Mouse (Mus musculus) cerebellum, adult 9-10 months (tissue): Measurements from ENCODE around the gene Tmem131l.
A peak's percentile ranks its signal among the peaks of the same experiment; 100 is the strongest.

ENCODE experiments used
- DNase-seq: peaks from one replicate; pipeline ENCODE4 v3.0.0; 2022

Gene Tmem131l

GRCm38 (mm10) chr3:84046206-84046605, 6.2 kb upstream of the Tmem131l start:
- DNase-seq: no peak

DNA sequence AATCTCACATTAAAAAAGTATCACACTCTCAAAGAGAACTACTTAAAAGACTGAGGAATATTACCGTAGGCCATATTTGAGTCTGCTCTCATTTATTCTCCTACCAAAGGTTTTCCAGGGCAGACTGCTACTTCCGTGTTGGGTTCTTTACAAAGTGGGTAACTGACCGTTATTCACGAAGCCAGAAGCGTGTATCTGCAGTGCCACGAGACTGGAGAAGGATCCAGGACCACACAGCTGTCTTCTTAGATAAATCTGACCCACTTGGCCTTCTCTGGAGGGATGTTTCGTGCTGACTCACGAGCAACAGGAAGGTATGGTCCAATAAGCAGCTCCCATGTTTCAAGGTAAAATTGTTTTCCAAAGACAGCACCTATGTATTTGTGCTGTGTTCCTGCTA, 1.8 kb upstream of the Tmem131l start:
- DNase-seq: no peak

DNA sequence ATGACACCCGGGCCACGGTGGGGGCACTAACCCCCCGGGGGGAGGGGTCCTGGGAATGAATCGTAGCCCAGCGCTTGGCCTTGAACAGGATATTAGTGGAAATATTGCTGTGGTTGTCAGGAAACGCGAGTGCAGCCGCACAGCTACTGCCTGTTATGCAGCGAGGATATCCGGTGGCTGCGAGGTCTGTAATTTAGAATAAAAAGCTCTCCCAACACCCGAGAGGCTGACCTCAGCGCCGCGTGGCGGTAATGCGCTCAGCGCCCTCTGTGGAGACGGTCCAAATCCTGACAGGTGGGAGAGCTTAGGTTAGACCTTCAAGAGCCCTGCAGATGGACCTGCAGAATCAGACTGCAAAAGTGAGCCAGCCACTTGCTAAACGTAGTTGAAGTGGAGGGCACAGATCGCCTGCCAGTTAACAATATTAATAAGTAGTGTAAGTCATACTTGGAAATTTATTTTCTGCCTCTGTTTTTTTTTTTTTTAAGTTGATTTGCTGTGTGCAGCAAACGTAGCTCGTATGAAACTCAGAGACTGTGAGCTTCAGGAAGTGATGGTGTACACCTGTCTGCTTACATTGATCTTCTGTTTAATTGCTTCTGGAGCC, 604 bp upstream of the Tmem131l start:
- DNase-seq: peak; percentile 78

DNA sequence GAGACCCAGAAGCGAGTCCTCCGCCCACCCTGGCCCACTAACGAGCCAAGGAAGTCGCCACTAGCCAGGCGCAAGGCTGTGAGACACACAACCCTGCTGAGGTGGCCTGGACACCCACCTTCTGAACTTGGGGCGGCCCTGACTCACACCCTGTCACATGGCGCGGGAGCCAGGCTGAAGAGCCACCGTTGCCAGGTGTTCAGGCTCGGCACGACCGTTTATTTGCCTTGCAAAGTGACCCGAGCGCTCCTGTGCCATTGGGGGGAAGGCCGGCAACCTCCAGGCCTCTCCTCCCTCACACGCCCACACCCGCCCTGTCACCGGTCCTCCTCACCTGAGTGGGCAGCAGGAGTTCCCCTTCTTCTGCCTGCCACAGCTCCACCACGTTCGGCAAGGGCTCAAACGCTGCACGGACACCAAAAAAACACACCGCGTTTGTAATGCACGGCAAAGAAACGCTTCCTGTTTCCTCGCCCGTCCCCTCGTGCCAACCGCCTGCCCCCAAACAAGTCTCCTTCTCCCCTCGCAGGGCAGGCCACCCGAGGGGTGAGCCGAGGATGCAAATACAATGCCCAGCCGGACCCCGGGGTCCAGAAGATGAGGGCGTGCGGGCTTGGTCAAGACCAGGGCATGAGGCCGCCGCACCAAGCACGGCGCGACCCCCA, 862 bp downstream of the Tmem131l start:
- peak; percentile 55 for DNase-seq

GRCm38 (mm10) chr3:84038126-84038525, 1.8 kb downstream of the Tmem131l start:
- DNase-seq: no peak

DNA sequence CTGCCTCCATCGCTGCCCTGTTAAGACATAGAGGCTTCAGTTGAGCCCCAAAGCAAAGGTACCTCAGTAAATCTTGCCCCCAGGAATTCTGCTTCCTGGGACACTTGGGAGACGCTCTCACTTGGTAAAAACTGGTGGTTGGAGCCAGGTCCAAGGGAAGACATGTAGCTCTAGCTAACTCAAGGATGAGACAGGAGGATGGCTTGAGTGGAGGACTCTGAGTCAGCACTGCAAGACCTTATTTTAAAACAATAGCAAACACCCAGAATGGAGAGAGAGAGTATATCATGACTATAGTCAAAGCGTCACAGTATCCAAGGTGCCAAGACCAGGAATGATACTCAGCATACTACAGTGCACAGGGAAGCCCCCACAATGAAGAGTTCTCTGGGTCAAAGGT, 2.4 kb downstream of the Tmem131l start:
- DNase-seq: no peak

DNA sequence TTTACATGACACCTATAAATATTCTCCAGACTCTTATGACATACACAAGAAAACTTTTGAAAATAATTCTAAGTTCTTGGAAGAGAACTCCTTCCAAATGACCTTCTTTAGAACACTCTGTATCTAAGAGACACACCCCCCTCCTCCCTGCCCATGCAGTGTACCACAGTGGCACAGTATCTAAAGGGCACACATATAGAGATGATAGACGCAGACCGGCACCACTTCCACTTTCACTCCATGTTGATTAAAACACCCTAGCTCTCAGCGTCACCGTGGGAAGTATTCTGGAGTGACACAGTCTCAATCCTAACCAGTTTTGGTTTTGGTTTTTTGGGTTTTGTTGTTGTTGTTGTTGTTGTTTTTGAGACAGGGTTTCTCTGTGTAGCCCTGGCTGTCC, 3.1 kb downstream of the Tmem131l start:
- DNase-seq: no peak

DNA sequence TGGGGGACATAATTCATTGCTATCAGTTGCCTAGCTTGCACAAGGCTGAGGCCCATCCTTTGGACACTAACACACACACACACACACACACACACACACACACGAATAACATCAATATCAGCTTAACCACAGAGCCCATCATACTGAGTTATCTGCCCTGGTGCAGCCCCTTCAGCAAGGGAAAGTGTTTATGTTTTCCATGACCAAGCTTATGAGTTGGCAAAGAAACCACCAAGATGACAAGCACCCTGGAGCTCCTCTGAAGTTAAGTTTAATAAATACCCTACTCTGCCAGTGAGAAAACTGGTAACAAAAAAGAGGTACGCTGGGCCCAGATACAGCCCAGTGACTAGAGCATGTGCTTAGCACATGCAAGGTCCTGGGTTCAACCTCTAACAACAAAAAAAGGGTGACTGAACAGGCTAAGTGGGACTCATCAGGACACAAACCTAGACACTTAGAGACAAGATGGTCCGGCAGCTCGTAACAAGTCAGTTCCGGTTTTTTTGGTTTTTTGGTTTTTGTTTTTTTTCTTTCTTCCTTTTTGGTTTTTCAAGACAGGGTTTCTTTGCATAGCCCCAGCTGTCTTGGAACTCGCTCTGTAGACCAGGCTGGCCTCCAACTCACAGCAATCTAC, 4.1 kb downstream of the Tmem131l start:
- no peak for DNase-seq

- no peak for DNase-seq
Measured at GRCm38 (mm10) chr3:84034115-84034780, 5.7 kb downstream of the Tmem131l start.

GRCm38 (mm10) chr3:84032933-84033730, 6.8 kb downstream of the Tmem131l start:
- no peak for DNase-seq

GRCm38 (mm10) chr3:84032419-84032818, 7.6 kb downstream of the Tmem131l start:
- no peak for DNase-seq

DNA sequence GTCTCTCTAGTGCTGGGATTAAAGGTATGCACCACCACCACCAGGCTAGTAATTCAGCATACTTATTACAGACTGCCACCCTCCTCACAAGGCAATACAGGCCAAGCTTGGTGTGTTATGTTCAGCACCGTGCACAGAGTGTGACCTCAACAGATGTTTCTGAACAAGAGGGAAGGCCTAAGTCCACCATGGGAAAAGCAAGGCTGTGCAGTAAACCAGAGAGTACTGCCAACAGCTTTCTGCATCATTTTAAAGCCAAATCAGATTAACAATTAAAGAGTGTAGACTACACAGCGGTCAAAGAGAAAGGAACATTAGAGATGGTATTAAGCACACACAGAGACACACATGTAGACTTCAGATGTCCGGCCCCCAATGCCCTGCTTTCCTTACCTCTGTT, 8.8 kb downstream of the Tmem131l start:
- no peak for DNase-seq

DNA sequence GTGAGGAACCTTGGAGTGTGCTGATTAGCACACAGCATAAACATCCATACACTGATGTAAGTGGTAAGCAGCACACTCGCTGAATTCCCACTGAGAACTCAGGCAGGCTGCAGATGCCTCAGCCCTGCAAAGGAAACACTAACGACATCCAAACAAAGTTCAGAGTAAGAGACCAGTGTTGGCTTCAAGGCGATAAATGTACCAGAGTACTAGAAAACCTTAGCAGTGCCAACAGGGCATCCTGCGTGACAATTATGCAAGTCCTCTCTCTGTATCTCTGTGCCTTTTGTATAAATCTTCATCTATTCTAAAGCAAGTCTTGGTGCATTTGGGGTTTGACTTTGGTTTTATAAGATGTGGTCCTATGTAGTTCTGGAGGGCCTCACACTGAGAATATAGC, 11.0 kb downstream of the Tmem131l start:
- no peak for DNase-seq

GRCm38 (mm10) chr3:84027691-84028159, 12.2 kb downstream of the Tmem131l start:
- no peak for DNase-seq

DNA sequence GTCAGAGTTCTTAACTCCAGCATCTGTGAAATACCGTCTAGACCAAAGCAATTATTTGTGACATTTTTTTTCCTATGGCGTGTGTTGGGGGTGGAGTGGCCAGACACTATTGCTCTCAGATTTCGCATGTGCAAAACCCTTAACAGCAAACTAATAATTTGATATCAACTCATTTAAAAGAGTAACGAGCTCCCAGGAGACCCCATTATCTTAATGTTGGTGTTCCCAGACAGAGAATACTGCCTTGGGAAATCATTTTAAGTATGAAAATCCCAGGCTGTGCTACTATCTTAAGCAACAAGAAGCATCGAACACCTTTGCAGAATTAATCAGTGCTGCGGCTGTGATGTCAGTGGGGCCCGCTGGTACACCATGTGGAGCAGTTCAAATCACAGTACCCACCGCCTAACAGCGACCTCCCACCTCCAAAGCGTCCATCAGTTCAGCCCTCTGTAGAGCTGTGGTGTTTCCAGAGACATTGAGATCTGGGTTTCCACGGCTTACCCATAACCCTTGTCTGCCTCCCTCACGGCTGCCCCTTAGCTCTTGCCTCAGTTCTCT, 15.4 kb downstream of the Tmem131l start:
- DNase-seq: no peak

DNA sequence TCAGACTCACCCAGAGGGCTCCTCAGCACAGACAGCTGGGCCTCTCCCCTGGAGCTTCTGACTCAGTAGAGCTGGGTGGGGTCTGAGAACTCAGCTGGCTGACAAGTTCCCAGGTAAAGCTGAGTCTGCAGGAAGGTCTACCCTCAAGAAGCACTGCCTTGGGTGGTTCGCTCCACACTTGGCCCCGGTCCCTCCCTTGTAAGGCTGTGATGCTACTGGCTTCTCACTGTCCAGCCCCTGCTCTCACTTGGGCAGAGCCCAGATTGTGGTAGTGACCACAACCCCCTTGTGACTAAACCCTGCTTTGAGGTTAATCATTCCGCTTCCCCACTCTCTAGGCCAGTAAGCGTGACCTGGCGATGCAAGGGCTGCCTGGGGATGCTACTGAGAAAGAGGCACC, 17.3 kb downstream of the Tmem131l start:
- no peak for DNase-seq

DNA sequence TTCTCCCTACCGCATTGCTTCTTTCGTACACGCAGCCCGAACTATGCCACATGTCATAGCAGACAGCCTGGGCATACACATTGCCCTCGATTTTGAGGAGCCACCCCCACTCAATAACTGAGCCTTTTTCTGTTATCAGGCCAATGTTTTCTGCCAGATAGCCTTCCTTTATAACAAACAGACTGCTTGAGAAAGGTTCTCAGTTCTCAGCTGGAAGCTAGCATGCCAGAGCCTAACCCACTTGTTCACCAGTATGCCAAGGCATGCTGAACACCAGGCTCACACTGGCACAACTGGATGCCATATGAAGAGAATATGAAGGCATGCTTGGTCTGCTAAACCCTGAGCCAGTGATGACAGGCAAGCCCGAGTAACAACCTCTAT, 17.8 kb downstream of the Tmem131l start:
- DNase-seq: no peak

GRCm38 (mm10) chr3:84021217-84022200, 18.5 kb downstream of the Tmem131l start:
- no peak for DNase-seq

DNA sequence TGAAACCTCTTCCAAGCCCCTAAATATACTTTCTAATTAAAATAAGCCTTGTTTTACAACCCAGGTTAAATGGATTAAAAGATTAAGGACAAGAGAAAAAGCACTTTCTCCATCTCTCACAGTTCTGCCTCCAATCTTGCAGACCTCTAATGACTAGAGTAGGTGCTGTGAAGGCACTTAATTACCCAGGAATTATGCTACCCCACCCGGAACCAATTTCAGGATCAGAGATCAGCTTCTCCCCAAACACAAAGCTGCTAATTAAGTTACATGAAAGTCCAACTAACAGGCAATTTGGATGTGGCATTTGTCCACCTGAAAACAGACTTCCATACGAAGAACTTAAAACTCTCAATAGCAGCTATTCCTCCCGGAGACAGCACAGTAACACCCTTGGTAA, 19.4 kb downstream of the Tmem131l start:
- no peak for DNase-seq

GRCm38 (mm10) chr3:84015484-84016016, 24.4 kb downstream of the Tmem131l start:
- DNase-seq: no peak
